Mouse (Mus musculus): ENCODE data around the gene Avpr2. TPM values are rescaled to one million over a fixed set of nuclear protein-coding genes. Genes with fewer than 3 reads are reported as not detected.

The Avpr2 gene
- polyA plus RNA-seq, 1 experiment from 2014 or later: 0.26 TPM

DNA sequence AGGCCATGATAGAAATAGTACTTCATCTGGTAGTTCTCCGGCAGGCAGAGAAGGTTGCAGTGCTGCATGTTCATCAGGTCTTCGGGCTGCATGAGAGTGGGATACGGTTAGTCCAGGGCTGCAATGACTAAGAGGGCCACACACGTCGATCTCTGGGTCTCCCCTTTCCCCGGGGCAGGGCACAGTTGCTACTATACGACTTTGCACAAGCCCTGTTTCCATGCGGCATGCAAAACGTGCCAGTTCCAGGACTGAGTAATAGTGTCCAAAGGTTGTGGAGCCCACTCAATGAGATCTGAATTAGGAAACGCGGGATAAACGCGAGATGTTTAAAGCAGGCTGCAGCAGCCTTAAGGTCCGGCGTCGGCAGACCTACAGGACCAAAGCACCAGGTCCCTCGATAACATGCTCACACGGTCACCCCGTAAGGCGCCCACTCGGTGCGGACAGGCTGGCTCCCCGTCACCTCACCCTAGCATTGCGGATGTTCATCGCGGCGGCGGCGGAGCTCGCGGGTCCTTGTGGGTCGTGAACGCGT is 29.5 kb downstream of the Avpr2 start:
- ATAC-seq (ENCODE audit: insufficient number of reproducible peaks, low FRiP score, low TSS enrichment, low read depth): peak; percentile 22; the same call in 1 of the 2 replicates
- Histone ChIP-seq H3K36me3 (peaks cover 21% of the 10 kb centered on the region; the same call in 1 of the 2 replicates), H3K27ac (peak overlapping the region; percentile 77)

DNA sequence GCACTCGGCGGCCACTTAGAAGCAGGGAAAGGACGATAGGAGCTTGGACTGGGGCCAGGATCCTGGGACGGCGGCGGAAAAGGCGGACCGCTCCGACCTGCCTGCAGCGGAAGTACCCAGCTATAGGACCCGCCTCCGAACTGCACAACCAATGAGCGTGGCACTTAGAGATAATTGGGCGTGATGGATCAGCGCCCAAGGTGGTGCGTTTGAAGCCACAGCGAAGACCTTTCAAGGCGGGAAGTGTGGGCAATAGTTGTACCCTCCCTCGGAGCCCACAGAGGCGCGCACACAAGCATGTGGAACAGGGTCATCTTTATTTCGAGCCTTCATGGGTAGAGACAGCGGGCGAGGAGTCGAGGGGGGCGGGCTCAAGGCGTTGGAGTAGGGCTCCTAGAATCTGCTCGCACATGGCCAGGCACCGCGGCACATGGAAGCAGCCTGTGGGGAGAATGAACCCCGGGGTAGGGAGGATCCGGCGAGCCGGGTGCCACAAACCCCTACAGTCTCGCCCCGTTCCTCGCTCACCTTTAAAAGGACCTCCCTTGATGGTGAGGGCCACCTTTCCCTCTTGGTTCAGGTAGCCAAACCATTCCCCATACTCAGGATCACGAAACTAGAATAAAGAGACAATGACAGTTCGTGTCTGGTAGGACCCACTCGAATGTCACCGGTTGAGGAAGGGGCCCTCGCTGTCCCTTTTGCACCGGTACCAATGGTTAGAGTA is 30.1 kb downstream of the Avpr2 start, which contains the start of the genes Arhgap4 and Naa10:
Gene Arhgap4, minus strand, starts transcription at position 48 of the 727 bp plus-strand sequence.
Gene Naa10, minus strand, starts transcription at position 122 of the 727 bp plus-strand sequence.
- Histone ChIP-seq H3K27ac (peak within 1 kb of the TSS; percentile 81), H3K4me2 (peak within 1 kb of the TSS; percentile 56), H3K4me3 (peak within 1 kb of the TSS; percentile 57), H3K9ac (peak within 1 kb of the TSS; percentile 47), H3K36me3 (peaks cover 21% of the 10 kb centered on the region; the same call in 1 of the 2 replicates), H3K27me3 (0 out of 2 replicates have a peak, but pooled peaks cover 2% of the 10 kb centered on the region), H3K4me1 (no peaks in the 10 kb centered on the region), H3K9me3 (no peaks in the 10 kb centered on the region)
- peak; percentile 92 for ATAC-seq (ENCODE audit: insufficient number of reproducible peaks, low FRiP score, low TSS enrichment, low read depth)
- WGBS: 18% methylated on average over 43 of the region's 43 CpGs

More for the DNA sequence above, 29.5 kb downstream of the Avpr2 start:
- 22% methylated on average over 34 of the region's 34 CpGs for WGBS
- peak overlapping the region; percentile 57 for H3K4me3 ChIP-seq
- H3K4me1 ChIP-seq: no peaks in the 10 kb centered on the region
- peak overlapping the region; percentile 47 for H3K9ac ChIP-seq
- peak overlapping the region; percentile 56 for H3K4me2 ChIP-seq
- H3K27me3 ChIP-seq: 0 out of 2 replicates have a peak, but pooled peaks cover 2% of the 10 kb centered on the region
- H3K9me3 ChIP-seq: no peaks in the 10 kb centered on the region

DNA sequence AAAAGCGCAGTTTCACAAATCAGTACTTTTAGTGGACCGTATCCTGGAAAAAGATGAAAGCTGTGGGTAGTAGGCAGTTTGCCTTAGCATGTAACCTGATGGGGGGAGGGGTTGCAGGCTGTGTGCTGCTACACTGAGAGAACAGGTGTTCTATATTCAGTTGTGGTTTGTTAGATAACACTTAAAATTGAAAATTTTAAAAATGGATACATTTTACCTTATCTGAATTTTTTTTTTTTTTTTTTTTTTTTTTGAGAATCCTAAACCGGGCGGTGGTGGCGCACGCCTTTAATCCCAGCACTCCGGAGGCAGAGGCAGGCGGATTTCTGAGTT is 30.6 kb downstream of the Avpr2 start:
- Histone ChIP-seq H3K27me3 (0 out of 2 replicates have a peak, but pooled peaks cover 2% of the 10 kb centered on the region), H3K4me3 (peak overlapping the region; percentile 57), H3K9me3 (no peaks in the 10 kb centered on the region), H3K27ac (no peak overlapping the region; the same call in 1 of the 2 replicates), H3K4me2 (peak overlapping the region; percentile 56), H3K9ac (peak overlapping the region; percentile 26; the same call in 1 of the 2 replicates), H3K4me1 (no peaks in the 10 kb centered on the region), H3K36me3 (peaks cover 16% of the 10 kb centered on the region; the same call in 1 of the 2 replicates)
- 75% methylated on average over 8 of the region's 8 CpGs for WGBS
- no peak for ATAC-seq (ENCODE audit: insufficient number of reproducible peaks, low FRiP score, low TSS enrichment, low read depth)

DNA sequence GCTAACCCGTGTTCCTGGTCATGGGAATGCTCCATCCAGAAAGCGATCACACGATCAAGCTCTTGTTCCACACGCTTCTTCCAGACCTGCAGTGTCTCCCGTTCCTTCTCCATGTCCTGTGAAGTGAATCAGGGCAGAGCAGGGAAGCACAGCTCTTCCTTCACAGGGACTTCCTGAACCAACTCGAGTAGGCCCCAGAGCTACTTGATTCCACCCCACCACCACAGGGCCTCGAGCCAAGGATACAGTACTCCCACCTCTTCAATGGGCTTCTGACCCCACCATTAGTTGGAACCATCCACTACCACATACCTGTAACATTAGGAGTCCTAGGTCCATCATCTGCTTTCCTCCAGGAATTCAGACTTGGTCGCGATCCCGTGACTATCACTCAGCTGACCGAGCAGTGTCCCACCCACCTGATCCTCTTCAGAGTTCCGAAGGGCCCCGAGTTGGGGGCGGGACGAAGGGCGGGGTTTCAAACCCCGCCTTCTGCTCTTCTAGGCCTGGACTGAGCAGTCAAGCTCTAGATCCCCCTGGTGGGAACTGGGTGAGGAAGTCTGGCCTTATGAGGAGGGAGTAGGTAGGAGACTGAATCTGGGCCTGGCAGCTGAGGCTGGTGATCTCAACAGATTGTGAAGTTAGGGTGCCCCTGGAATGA is 38.6 kb downstream of the Avpr2 start, which contains the start of gene Renbp:
Gene Renbp, minus strand, starts transcription at position 449 of the 661 bp plus-strand sequence.
- no peaks in the 10 kb centered on the region for H3K36me3 ChIP-seq
- WGBS: 42% methylated on average over 17 of the region's 17 CpGs
- no peaks in the 10 kb centered on the region for H3K9me3 ChIP-seq
- no peaks in the 10 kb centered on the region for H3K4me1 ChIP-seq
- ATAC-seq (ENCODE audit: insufficient number of reproducible peaks, low FRiP score, low TSS enrichment, low read depth): peak; percentile 75; the same call in 1 of the 2 replicates
- H3K27ac ChIP-seq: no peak within 1 kb of the TSS
- no peak within 1 kb of the TSS for H3K9ac ChIP-seq
- peak within 1 kb of the TSS; percentile 37 for H3K4me3 ChIP-seq
- no peaks in the 10 kb centered on the region for H3K27me3 ChIP-seq
- peak within 1 kb of the TSS; percentile 30 for H3K4me2 ChIP-seq

DNA sequence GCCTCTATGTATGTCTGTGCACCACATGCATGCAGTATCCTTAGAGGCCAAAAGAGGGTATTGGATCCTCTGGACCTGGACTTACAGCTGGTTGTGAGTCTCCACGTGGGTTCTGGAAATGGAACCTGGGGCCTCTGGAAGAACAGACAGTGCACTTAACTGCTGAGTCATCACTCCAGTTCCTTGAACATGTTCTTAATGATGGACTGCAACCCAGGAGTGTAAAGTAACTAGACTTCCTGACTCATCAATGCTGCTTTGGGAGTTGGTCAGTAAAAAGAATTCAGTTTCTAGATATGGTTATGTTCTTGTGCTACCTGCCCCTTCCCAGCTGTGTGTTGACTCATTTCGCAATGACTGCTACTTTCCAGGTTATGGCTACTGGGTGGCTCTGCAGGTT is 40.0 kb downstream of the Avpr2 start:
- no peak for ATAC-seq (ENCODE audit: insufficient number of reproducible peaks, low FRiP score, low TSS enrichment, low read depth)
- Histone ChIP-seq H3K4me3 (no peak overlapping the region), H3K9ac (no peak overlapping the region), H3K4me2 (no peak overlapping the region), H3K27me3 (no peaks in the 10 kb centered on the region), H3K36me3 (no peaks in the 10 kb centered on the region), H3K4me1 (no peaks in the 10 kb centered on the region), H3K27ac (no peak overlapping the region), H3K9me3 (no peaks in the 10 kb centered on the region)
- WGBS: 66% methylated on average over 2 of the region's 2 CpGs

GRCm38 (mm10) chrX:73941860-73942259 is 50.0 kb downstream of the Avpr2 start:
- WGBS: 88% methylated on average over 2 of the region's 2 CpGs
- ATAC-seq (ENCODE audit: insufficient number of reproducible peaks, low FRiP score, low TSS enrichment, low read depth): no peak
- Histone ChIP-seq H3K9me3 (no peaks in the 10 kb centered on the region), H3K36me3 (peaks cover 42% of the 10 kb centered on the region), H3K4me3 (no peak overlapping the region), H3K9ac (no peak overlapping the region), H3K27me3 (no peaks in the 10 kb centered on the region), H3K4me2 (no peak overlapping the region), H3K4me1 (no peaks in the 10 kb centered on the region), H3K27ac (no peak overlapping the region)

DNA sequence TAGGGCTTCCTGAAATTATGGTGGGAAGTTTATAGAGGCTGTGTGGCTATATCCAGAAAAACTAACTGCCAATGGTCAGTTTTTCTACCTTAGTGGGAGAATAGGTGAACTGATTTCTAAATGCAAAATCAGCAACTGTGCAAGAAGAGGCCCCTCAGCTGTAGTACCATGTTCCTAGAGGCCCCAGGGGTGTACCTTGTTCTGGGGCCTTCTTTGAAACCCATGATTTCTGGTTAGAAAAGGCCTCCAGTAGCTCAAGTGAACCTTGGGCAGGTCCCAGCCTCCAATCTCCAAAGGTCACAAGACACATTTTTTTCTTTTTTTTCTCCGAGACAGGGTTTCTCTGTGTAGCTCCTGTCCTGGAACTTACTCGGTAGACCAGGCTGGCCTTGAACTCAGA is 50.4 kb downstream of the Avpr2 start:
- Histone ChIP-seq H3K4me2 (no peak overlapping the region), H3K4me1 (no peaks in the 10 kb centered on the region), H3K36me3 (peaks cover 47% of the 10 kb centered on the region), H3K9me3 (no peaks in the 10 kb centered on the region), H3K4me3 (no peak overlapping the region), H3K27ac (no peak overlapping the region), H3K9ac (no peak overlapping the region), H3K27me3 (no peaks in the 10 kb centered on the region)
- ATAC-seq (ENCODE audit: insufficient number of reproducible peaks, low FRiP score, low TSS enrichment, low read depth): no peak
- WGBS: 92% methylated on average over 2 of the region's 2 CpGs

Other genes with a start within 250 kb of the Avpr2 start
- gene Pnck, start 232.0 kb upstream of the Avpr2 start, polyA plus RNA-seq (2015; fragmentation: Nextera tagmentation; extraction: Ambion mirVana): 15.6 and 16.2 TPM in 2 replicates
- gene Slc6a8, start 219.0 kb upstream of the Avpr2 start, polyA plus RNA-seq (2015; fragmentation: Nextera tagmentation; extraction: Ambion mirVana): 7.2 and 8.3 TPM in 2 replicates
- gene Bcap31, start 175.9 kb upstream of the Avpr2 start, polyA plus RNA-seq (2015; fragmentation: Nextera tagmentation; extraction: Ambion mirVana): 271 and 276 TPM in 2 replicates
- gene Abcd1, start 175.5 kb upstream of the Avpr2 start, polyA plus RNA-seq (2015; fragmentation: Nextera tagmentation; extraction: Ambion mirVana): 15.0 and 18.1 TPM in 2 replicates
- 0.60 and 0.87 TPM in 2 replicates for gene Plxnb3, start 135.0 kb upstream of the Avpr2 start, polyA plus RNA-seq (2015; fragmentation: Nextera tagmentation; extraction: Ambion mirVana)
- 22.9 and 66.2 TPM in 2 replicates for gene Srpk3, start 117.7 kb upstream of the Avpr2 start, polyA plus RNA-seq (2015; fragmentation: Nextera tagmentation; extraction: Ambion mirVana)
- 190 and 200 TPM in 2 replicates for gene Idh3g, start 105.2 kb upstream of the Avpr2 start, polyA plus RNA-seq (2015; fragmentation: Nextera tagmentation; extraction: Ambion mirVana)
- 223 and 229 TPM in 2 replicates for gene Ssr4, start 105.1 kb upstream of the Avpr2 start, polyA plus RNA-seq (2015; fragmentation: Nextera tagmentation; extraction: Ambion mirVana)
- 0.51 and 1.0 TPM in 2 replicates for gene Pdzd4, start 67.1 kb upstream of the Avpr2 start, polyA plus RNA-seq (2015; fragmentation: Nextera tagmentation; extraction: Ambion mirVana)
- 3.9 and 4.0 TPM in 2 replicates for gene L1cam, start 4.0 kb downstream of the Avpr2 start, polyA plus RNA-seq (2015; fragmentation: Nextera tagmentation; extraction: Ambion mirVana)
- gene Arhgap4, start 29.8 kb downstream of the Avpr2 start, polyA plus RNA-seq (2015; fragmentation: Nextera tagmentation; extraction: Ambion mirVana): 3.3 and 3.6 TPM in 2 replicates
- gene Naa10, start 29.8 kb downstream of the Avpr2 start, polyA plus RNA-seq (2015; fragmentation: Nextera tagmentation; extraction: Ambion mirVana): 111 and 114 TPM in 2 replicates
- 38.2 and 38.8 TPM in 2 replicates for gene Renbp, start 38.7 kb downstream of the Avpr2 start, polyA plus RNA-seq (2015; fragmentation: Nextera tagmentation; extraction: Ambion mirVana)
- gene Hcfc1, start 74.3 kb downstream of the Avpr2 start, polyA plus RNA-seq (2015; fragmentation: Nextera tagmentation; extraction: Ambion mirVana): 40.2 and 44.7 TPM in 2 replicates
- gene Irak1, start 131.8 kb downstream of the Avpr2 start, polyA plus RNA-seq (2015; fragmentation: Nextera tagmentation; extraction: Ambion mirVana): 54.0 and 58.6 TPM in 2 replicates
- gene Opn1mw, start 235.4 kb downstream of the Avpr2 start, polyA plus RNA-seq (2015; fragmentation: Nextera tagmentation; extraction: Ambion mirVana): not detected in 2 replicates
- gene Mecp2, start 243.3 kb downstream of the Avpr2 start, polyA plus RNA-seq (2015; fragmentation: Nextera tagmentation; extraction: Ambion mirVana): 10.6 and 12.1 TPM in 2 replicates